Mouse (Mus musculus): ENCODE measurements around the gene Ppp1r18. TPM values are rescaled to one million over a fixed set of nuclear protein-coding genes. Genes with fewer than 3 reads are reported as not detected.
A peak's percentile ranks its signal among the peaks of the same experiment; 100 is the strongest.

Ppp1r18 gene
- polyA plus RNA-seq, 1 experiment from 2014 or later: 18.8 TPM

- H3K4me1 ChIP-seq (ENCODE audit: control insufficient read depth, insufficient read depth, low read length): peaks cover 42% of the 10 kb centered on the region; the same call in 1 of the 2 replicates
- H3K27me3 ChIP-seq (ENCODE audit: control insufficient read depth, insufficient read depth, low read length): no peaks in the 10 kb centered on the region
- peak overlapping the region; percentile 92 for H3K4me2 ChIP-seq (replicated peaks; ENCODE audit: low read depth, low read length)
- peak overlapping the region; percentile 74; the same call in 1 of the 2 replicates for H3K9ac ChIP-seq (replicated peaks; ENCODE audit: low read depth, low read length)
- peak overlapping the region; percentile 85 for H3K27ac ChIP-seq (ENCODE audit: low read length)
- WGBS: 1% methylated on average over 7 of the region's 7 CpGs
- no peaks in the 10 kb centered on the region for H3K36me3 ChIP-seq (ENCODE audit: control insufficient read depth, insufficient read depth, low read length)
- no peaks in the 10 kb centered on the region for H3K9me3 ChIP-seq (ENCODE audit: control insufficient read depth, low read depth, low read length)
- 0 out of 2 replicates have a peak, but pooled peaks have one; percentile 15 for ATAC-seq (ENCODE audit: insufficient number of reproducible peaks, insufficient read depth, low FRiP score, low read depth)
- H3K4me3 ChIP-seq (ENCODE audit: low read depth, low read length): peak overlapping the region; percentile 63
Observed at GRCm38 (mm10) chr17:35869346-35870067, 4.1 kb downstream of the Ppp1r18 start.

- peaks cover 5% of the 10 kb centered on the region; the same call in 1 of the 2 replicates for H3K36me3 ChIP-seq (ENCODE audit: control insufficient read depth, insufficient read depth, low read length)
- peaks cover 36% of the 10 kb centered on the region; the same call in 1 of the 2 replicates for H3K4me1 ChIP-seq (ENCODE audit: control insufficient read depth, insufficient read depth, low read length)
- no peaks in the 10 kb centered on the region for H3K9me3 ChIP-seq (ENCODE audit: control insufficient read depth, low read depth, low read length)
- H3K4me3 ChIP-seq (ENCODE audit: low read depth, low read length): peak overlapping the region; percentile 63
- no peak for ATAC-seq (ENCODE audit: insufficient number of reproducible peaks, insufficient read depth, low FRiP score, low read depth)
- H3K27me3 ChIP-seq (ENCODE audit: control insufficient read depth, insufficient read depth, low read length): no peaks in the 10 kb centered on the region
- WGBS: 42% methylated on average over 9 of the region's 9 CpGs
- peak overlapping the region; percentile 92 for H3K4me2 ChIP-seq (replicated peaks; ENCODE audit: low read depth, low read length)
- H3K9ac ChIP-seq (replicated peaks; ENCODE audit: low read depth, low read length): no peak overlapping the region; the same call in 1 of the 2 replicates
- peak overlapping the region; percentile 85 for H3K27ac ChIP-seq (ENCODE audit: low read length)
Observed at GRCm38 (mm10) chr17:35870151-35870883, 4.9 kb downstream of the Ppp1r18 start.

- Histone ChIP-seq H3K27ac (ENCODE audit: low read length) (peak overlapping the region; percentile 85; the same call in 1 of the 2 replicates), H3K4me3 (ENCODE audit: low read depth, low read length) (peak overlapping the region; percentile 63; the same call in 1 of the 2 replicates), H3K4me1 (ENCODE audit: control insufficient read depth, insufficient read depth, low read length) (peaks cover 36% of the 10 kb centered on the region; the same call in 1 of the 2 replicates), H3K27me3 (ENCODE audit: control insufficient read depth, insufficient read depth, low read length) (no peaks in the 10 kb centered on the region), H3K9me3 (ENCODE audit: control insufficient read depth, low read depth, low read length) (no peaks in the 10 kb centered on the region), H3K4me2 (replicated peaks; ENCODE audit: low read depth, low read length) (peak overlapping the region; percentile 92; the same call in 1 of the 2 replicates), H3K9ac (replicated peaks; ENCODE audit: low read depth, low read length) (no peak overlapping the region), H3K36me3 (ENCODE audit: control insufficient read depth, insufficient read depth, low read length) (peaks cover 8% of the 10 kb centered on the region; the same call in 1 of the 2 replicates)
- WGBS: 68% methylated on average over 8 of the region's 8 CpGs
- ATAC-seq (ENCODE audit: insufficient number of reproducible peaks, insufficient read depth, low FRiP score, low read depth): no peak
Observed at GRCm38 (mm10) chr17:35870884-35871696, 5.7 kb downstream of the Ppp1r18 start.

DNA sequence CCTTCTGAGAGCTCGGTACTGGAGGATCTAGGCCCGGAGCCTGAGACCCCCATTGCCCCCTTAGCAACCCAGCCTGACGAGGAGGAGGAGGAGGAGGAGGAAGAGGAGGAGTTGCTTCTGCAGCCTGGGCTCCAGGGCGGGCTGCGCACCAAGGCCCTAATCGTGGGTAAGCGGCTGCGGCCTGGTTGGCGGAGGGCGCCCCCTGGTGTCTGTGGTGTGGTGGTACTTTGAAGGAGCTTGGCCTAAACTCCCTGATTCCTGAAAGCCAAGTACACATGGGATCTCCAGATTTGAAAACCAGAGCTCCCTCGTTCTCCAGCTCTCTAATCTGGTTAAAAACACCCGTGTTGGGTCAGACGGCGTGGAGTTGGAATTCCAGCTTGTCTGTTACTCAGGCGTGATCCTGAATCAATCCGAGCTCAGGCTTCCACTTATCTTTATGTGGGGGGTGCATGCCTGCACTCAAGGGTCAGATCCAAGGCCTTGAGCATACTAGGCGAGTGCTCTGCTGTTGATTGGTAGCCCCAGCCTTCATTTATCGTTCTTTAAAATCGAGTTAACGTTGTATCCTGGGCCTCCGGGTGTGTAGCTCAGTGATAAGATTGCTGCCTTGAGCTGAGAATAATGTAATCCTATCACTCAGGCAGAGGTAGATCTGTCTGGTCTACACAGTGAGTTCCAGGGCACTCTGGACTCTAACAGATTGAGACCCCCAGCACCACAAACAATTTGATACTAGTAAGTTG lies 8.6 kb downstream of the Ppp1r18 start:
- Histone ChIP-seq H3K9ac (replicated peaks; ENCODE audit: low read depth, low read length) (peak overlapping the region; percentile 25; the same call in 1 of the 2 replicates), H3K4me1 (ENCODE audit: control insufficient read depth, insufficient read depth, low read length) (peaks cover 22% of the 10 kb centered on the region; the same call in 1 of the 2 replicates), H3K27me3 (ENCODE audit: control insufficient read depth, insufficient read depth, low read length) (no peaks in the 10 kb centered on the region), H3K27ac (ENCODE audit: low read length) (peak overlapping the region; percentile 15; the same call in 1 of the 2 replicates), H3K9me3 (ENCODE audit: control insufficient read depth, low read depth, low read length) (no peaks in the 10 kb centered on the region), H3K4me3 (ENCODE audit: low read depth, low read length) (no peak overlapping the region), H3K36me3 (ENCODE audit: control insufficient read depth, insufficient read depth, low read length) (peaks cover 12% of the 10 kb centered on the region), H3K4me2 (replicated peaks; ENCODE audit: low read depth, low read length) (no peak overlapping the region)
- ATAC-seq (ENCODE audit: insufficient number of reproducible peaks, insufficient read depth, low FRiP score, low read depth): 0 out of 2 replicates have a peak, but pooled peaks have one; percentile 25
- WGBS: 28% methylated on average over 21 of the region's 21 CpGs

DNA sequence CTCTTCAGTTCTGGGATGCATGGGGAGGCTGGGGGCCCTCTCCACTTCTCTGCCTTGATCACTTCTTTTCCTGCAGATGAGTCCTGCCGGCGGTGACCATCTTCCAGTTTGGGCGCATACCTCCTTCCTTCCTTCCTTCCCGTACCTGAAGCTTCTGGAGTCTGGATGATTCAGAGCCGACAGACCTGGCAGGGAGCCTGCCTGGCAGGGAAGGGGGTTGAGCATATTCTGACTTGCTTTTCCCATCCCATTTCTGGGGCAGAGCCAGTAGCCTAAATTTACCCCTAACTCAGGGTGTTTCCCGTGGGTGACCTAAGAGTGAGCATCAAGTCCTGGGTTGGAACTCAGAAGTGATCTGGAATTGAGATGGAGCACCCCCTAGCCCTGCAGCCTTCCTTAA lies 9.3 kb downstream of the Ppp1r18 start:
- H3K4me1 ChIP-seq (ENCODE audit: control insufficient read depth, insufficient read depth, low read length): peaks cover 14% of the 10 kb centered on the region; the same call in 1 of the 2 replicates
- H3K27me3 ChIP-seq (ENCODE audit: control insufficient read depth, insufficient read depth, low read length): no peaks in the 10 kb centered on the region
- no peak overlapping the region for H3K4me3 ChIP-seq (ENCODE audit: low read depth, low read length)
- peaks cover 12% of the 10 kb centered on the region for H3K36me3 ChIP-seq (ENCODE audit: control insufficient read depth, insufficient read depth, low read length)
- 88% methylated on average over 6 of the region's 6 CpGs for WGBS
- no peaks in the 10 kb centered on the region for H3K9me3 ChIP-seq (ENCODE audit: control insufficient read depth, low read depth, low read length)
- no peak overlapping the region for H3K9ac ChIP-seq (replicated peaks; ENCODE audit: low read depth, low read length)
- ATAC-seq (ENCODE audit: insufficient number of reproducible peaks, insufficient read depth, low FRiP score, low read depth): no peak
- no peak overlapping the region for H3K27ac ChIP-seq (ENCODE audit: low read length)
- no peak overlapping the region for H3K4me2 ChIP-seq (replicated peaks; ENCODE audit: low read depth, low read length)

DNA sequence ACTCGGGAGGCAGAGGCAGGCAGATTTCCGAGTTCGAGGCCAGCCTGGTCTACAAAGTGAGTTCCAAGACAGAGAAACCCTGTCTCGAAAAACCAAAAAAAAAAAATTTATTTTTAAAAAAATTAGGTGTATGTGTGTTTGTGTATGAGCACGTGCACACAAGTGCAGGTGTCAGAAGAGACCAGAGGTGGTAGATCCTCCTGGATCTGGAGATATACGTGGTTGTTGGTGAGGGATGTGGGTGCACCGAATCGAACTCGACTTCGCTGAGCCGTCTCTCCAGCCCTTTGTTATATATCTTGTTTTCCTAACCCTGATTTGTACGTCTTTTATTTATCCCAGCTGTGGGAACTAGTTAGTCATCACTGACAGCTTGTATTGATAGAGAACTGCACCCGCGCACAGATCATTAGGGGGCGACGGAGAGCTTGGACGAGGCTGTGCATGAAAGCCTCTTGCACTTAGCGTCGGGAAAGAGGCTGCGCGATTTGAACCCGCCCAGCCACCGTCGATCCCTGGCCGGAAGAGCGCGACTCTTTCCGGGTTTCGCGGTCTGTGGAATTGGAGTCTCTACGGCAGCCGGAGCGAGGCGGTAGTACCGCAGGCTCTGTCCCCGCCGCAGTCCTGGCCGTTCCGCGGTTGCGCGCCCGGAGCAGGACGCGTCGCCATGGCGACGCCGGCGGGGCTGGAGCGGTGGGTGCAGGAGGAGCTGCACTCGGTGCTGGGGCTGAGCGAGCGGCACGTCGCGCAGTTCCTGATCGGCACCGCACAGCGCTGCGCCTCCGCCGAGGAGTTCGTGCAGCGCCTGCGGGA lies 14.1 kb downstream of the Ppp1r18 start, which contains the start of gene Dhx16:
Gene Dhx16, plus strand, starts transcription at position 575 of the 813 bp plus-strand sequence.
- peak; percentile 91 for ATAC-seq (ENCODE audit: insufficient number of reproducible peaks, insufficient read depth, low FRiP score, low read depth)
- WGBS: 6% methylated on average over 58 of the region's 66 CpGs
- peak within 1 kb of the TSS; percentile 94 for H3K4me3 ChIP-seq (ENCODE audit: low read depth, low read length)
- peaks cover 33% of the 10 kb centered on the region for H3K36me3 ChIP-seq (ENCODE audit: control insufficient read depth, insufficient read depth, low read length)
- no peaks in the 10 kb centered on the region for H3K9me3 ChIP-seq (ENCODE audit: control insufficient read depth, low read depth, low read length)
- peak within 1 kb of the TSS; percentile 72 for H3K4me2 ChIP-seq (replicated peaks; ENCODE audit: low read depth, low read length)
- peak within 1 kb of the TSS; percentile 55; the same call in 1 of the 2 replicates for H3K27ac ChIP-seq (ENCODE audit: low read length)
- H3K9ac ChIP-seq (replicated peaks; ENCODE audit: low read depth, low read length): peak within 1 kb of the TSS; percentile 89
- peaks cover 3% of the 10 kb centered on the region; the same call in 1 of the 2 replicates for H3K4me1 ChIP-seq (ENCODE audit: control insufficient read depth, insufficient read depth, low read length)
- H3K27me3 ChIP-seq (ENCODE audit: control insufficient read depth, insufficient read depth, low read length): no peaks in the 10 kb centered on the region

- Histone ChIP-seq H3K9ac (replicated peaks; ENCODE audit: low read depth, low read length) (no peak overlapping the region), H3K27me3 (ENCODE audit: control insufficient read depth, insufficient read depth, low read length) (no peaks in the 10 kb centered on the region), H3K4me2 (replicated peaks; ENCODE audit: low read depth, low read length) (no peak overlapping the region), H3K9me3 (ENCODE audit: control insufficient read depth, low read depth, low read length) (no peaks in the 10 kb centered on the region), H3K27ac (ENCODE audit: low read length) (no peak overlapping the region), H3K4me3 (ENCODE audit: low read depth, low read length) (no peak overlapping the region), H3K4me1 (ENCODE audit: control insufficient read depth, insufficient read depth, low read length) (peaks cover 3% of the 10 kb centered on the region; the same call in 1 of the 2 replicates), H3K36me3 (ENCODE audit: control insufficient read depth, insufficient read depth, low read length) (peaks cover 48% of the 10 kb centered on the region)
- ATAC-seq (ENCODE audit: insufficient number of reproducible peaks, insufficient read depth, low FRiP score, low read depth): no peak
- 91% methylated on average over 17 of the region's 17 CpGs for WGBS
Observed at GRCm38 (mm10) chr17:35882924-35883323, 17.5 kb downstream of the Ppp1r18 start.

All from stomach, embryonic 14.5 days (tissue).